Mouse (Mus musculus) CD8-positive naive resting alpha-beta T cell, adult 57 days (primary cell): ENCODE measurements around the gene Samt4. TPM values are rescaled to one million over a fixed set of nuclear protein-coding genes. Genes with fewer than 3 reads are reported as not detected.

Experiments used
- total RNA-seq: library from RNA; stranded (reverse); gene quantifications from one replicate; pipeline ENCODE4 v1.2.4, GENCODE M21; 2023

Gene Samt4
- total RNA-seq = not detected

GRCm38 (mm10) chrX:154481702-154482101 lies at the start of gene Samt4:
Gene Samt4, plus strand, starts transcription at chrX:154482002.

Other genes with a start within 250 kb of the Samt4 start
- gene 4930524N10Rik, start 138.6 kb upstream of the Samt4 start, total RNA-seq = not detected
- not detected for gene Samt2, start 97.4 kb downstream of the Samt4 start, total RNA-seq